Mouse (Mus musculus): Measurements from ENCODE around the gene Teddm2. TPM values are rescaled to one million over a fixed set of nuclear protein-coding genes. Genes with fewer than 3 reads are reported as not detected.

Teddm2 gene
- polyA plus RNA-seq, 1 experiment from 2014 or later: 0.36 TPM

Small RNA genes lying within 50 kb of the gene (microRNA-seq; reads per million reads assigned to microRNA genes)
- 29.9 reads per million, percentile 36 among the genes with 10 or more reads in this experiment for gene Mir8114

Other genes starting within 250 kb of the Teddm2 start
- gene Rgs8, start 247.2 kb downstream of the Teddm2 start, polyA plus RNA-seq (2016; fragmentation: Nextera tagmentation; extraction: Ambion mirVana): 0.10 and 0.22 TPM in 2 replicates
- 0.57 and 0.81 TPM in 2 replicates for gene Rgs16, start 159.9 kb downstream of the Teddm2 start, polyA plus RNA-seq (2016; fragmentation: Nextera tagmentation; extraction: Ambion mirVana)
- gene Rnasel, start 150.8 kb downstream of the Teddm2 start, polyA plus RNA-seq (2016; fragmentation: Nextera tagmentation; extraction: Ambion mirVana): 10.4 TPM in 2 replicates
- gene Rgsl1, start 56.1 kb downstream of the Teddm2 start, polyA plus RNA-seq (2016; fragmentation: Nextera tagmentation; extraction: Ambion mirVana): 0.04 TPM in 1 of 2 replicates, not detected in the other
- 0.25 and 0.26 TPM in 2 replicates for gene Teddm1b, start 25.9 kb downstream of the Teddm2 start, polyA plus RNA-seq (2016; fragmentation: Nextera tagmentation; extraction: Ambion mirVana)
- not detected in 2 replicates for gene Teddm1a, start 8.5 kb downstream of the Teddm2 start, polyA plus RNA-seq (2016; fragmentation: Nextera tagmentation; extraction: Ambion mirVana)
- 100 and 107 TPM in 2 replicates for gene Glul, start 284 bp downstream of the Teddm2 start, polyA plus RNA-seq (2016; fragmentation: Nextera tagmentation; extraction: Ambion mirVana)

Measured in liver, embryonic 12.5 days (tissue).